Mouse (Mus musculus): Measurements from ENCODE around the gene C1qtnf9. TPM values are rescaled to one million over a fixed set of nuclear protein-coding genes. Genes with fewer than 3 reads are reported as not detected.

C1qtnf9 gene
- total RNA-seq, 1 experiment, result 0.49 TPM

DNA sequence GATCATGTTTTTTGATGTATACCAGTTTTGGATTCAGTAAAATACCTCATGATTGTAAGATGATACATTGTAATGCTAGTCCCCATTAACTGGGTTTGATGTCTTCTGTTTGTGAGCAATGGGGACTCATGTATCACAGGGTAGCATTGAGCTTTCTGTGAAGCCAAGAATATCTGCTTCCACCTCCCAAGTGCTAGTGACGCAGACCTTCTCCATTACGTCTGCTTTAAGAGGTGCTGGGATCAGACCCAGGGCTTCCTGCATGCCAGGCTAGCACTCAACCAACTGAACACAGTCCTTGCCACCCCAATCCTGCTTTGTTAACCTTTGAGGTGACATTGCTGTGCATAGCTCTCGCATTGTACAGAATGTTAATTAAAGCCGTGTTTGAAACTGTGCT is 30.8 kb downstream of the C1qtnf9 start:
- Histone ChIP-seq H3K4me3 (ENCODE audit: insufficient read depth in 1 of 2, low read depth in 1 of 2, low read length in 2 of 2, poor library complexity in 1 of 2, severe bottlenecking in 1 of 2) (no peak overlapping the region), H3K36me3 (ENCODE audit: control insufficient read depth, insufficient read depth, low read length, poor library complexity, severe bottlenecking) (peaks cover 16% of the 10 kb centered on the region; the same call in 1 of the 2 replicates), H3K9me3 (ENCODE audit: control insufficient read depth, insufficient read depth, low read depth, low read length) (no peaks in the 10 kb centered on the region), H3K4me1 (ENCODE audit: control insufficient read depth in 2 of 2, insufficient read depth in 2 of 2, low read length in 2 of 2, poor library complexity in 1 of 2) (peaks cover 0 to 3% of the 10 kb centered on the region in 2 experiments; a peak in 1 of 4 replicates), H3K27ac (ENCODE audit: insufficient read depth, low read depth, low read length, poor library complexity, severe bottlenecking) (no peak overlapping the region), H3K9ac (ENCODE audit: insufficient read depth, low read depth, low read length, poor library complexity, severe bottlenecking) (no peak overlapping the region)
- TF ChIP-seq HCFC1 (IDR thresholded peaks at IDR 0.05; ENCODE audit: borderline replicate concordance, insufficient read depth, low read length), result no peak
- no peak for TF ChIP-seq MAFK (IDR thresholded peaks at IDR 0.05; ENCODE audit: insufficient read depth, low read depth, low read length)
- TF ChIP-seq ZC3H11A (IDR thresholded peaks at IDR 0.05; ENCODE audit: borderline replicate concordance, low read depth, low read length), result no peak
- no peak for TF ChIP-seq ZNF384 (IDR thresholded peaks at IDR 0.05; ENCODE audit: low read depth, low read length)
- TF ChIP-seq CHD2 (IDR thresholded peaks at IDR 0.05; ENCODE audit: low read depth, low read length), result no peak
- no peak for DNase-seq (ENCODE audit: low read depth, low spot score)
- in situ Hi-C loops (cut with MboI; ENCODE audit: low sequenced_read_pairs in 2 of 2, unreplicated experiment in 2 of 2), result loop anchor here (10.0 kb wide), 2 partner anchors 316 to 496 kb away; no protein-coding TSS in a partner anchor

DNA sequence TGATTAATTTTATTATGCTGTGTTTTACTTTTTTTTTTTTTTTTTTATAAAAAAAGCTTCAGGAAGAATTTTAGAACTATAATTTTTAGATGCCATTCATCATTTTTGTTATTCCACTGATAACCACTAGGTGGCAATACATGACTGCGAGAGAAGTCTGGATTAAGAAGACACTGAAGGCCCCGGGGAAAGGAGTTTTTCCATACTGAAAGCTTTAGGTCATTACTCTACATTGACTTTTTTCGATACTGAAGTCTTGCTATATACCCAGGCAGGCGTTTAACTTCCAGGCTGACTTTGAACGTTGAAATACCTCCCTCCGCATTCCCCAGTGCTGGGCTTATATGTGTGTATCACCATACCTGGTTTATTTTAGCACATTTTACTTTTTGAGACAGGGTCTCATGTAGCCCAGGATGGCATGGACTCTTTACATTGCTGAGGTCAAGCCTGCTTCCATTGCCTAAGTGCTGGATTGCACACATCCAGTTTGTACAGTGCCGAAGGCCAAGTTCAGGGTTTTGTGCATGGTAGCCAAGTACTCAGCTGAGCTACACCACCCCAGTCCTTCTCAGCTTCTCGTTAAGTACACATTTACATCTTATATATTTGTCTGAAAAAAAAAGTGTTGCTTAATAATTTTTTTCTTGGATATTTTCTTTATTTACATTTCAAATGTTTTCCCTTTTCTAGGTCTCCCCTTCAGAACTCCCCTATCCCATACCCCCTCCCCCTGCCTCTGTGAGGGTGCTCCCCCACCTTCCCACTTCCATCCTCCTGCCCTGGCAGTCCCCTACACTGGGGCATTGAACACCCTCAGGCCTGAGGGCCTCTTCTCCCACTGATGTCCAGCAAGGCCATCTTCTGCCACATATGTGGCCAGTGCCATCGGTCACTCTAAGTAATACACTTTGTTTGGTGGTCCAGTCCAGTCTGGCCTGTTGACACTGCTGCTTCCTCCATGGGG is 32.1 kb downstream of the C1qtnf9 start:
- in situ Hi-C loops (cut with MboI; ENCODE audit: low sequenced_read_pairs in 2 of 2, unreplicated experiment in 2 of 2), result loop anchor here (10.0 kb wide), 2 partner anchors 315 to 495 kb away; no protein-coding TSS in a partner anchor
- peaks cover 18% of the 10 kb centered on the region; the same call in 1 of the 2 replicates for H3K36me3 ChIP-seq (ENCODE audit: control insufficient read depth, insufficient read depth, low read length, poor library complexity, severe bottlenecking)
- H3K27ac ChIP-seq (ENCODE audit: insufficient read depth, low read depth, low read length, poor library complexity, severe bottlenecking), result no peak overlapping the region
- TF ChIP-seq HCFC1 (IDR thresholded peaks at IDR 0.05; ENCODE audit: borderline replicate concordance, insufficient read depth, low read length) (no peak), CHD2 (IDR thresholded peaks at IDR 0.05; ENCODE audit: low read depth, low read length) (no peak), ZC3H11A (IDR thresholded peaks at IDR 0.05; ENCODE audit: borderline replicate concordance, low read depth, low read length) (peak; percentile 86; the same call in 1 of the 2 replicates), ZNF384 (IDR thresholded peaks at IDR 0.05; ENCODE audit: low read depth, low read length) (peak; percentile 65; the same call in 1 of the 2 replicates), MAFK (IDR thresholded peaks at IDR 0.05; ENCODE audit: insufficient read depth, low read depth, low read length) (no peak)
- H3K4me1 ChIP-seq (ENCODE audit: control insufficient read depth in 2 of 2, insufficient read depth in 2 of 2, low read length in 2 of 2, poor library complexity in 1 of 2), result peaks cover 0 to 3% of the 10 kb centered on the region in 2 experiments; a peak in 1 of 4 replicates
- H3K4me3 ChIP-seq (ENCODE audit: insufficient read depth in 1 of 2, low read depth in 1 of 2, low read length in 2 of 2, poor library complexity in 1 of 2, severe bottlenecking in 1 of 2), result no peak overlapping the region
- peak; percentile 31 for DNase-seq (ENCODE audit: low read depth, low spot score)
- no peaks in the 10 kb centered on the region for H3K9me3 ChIP-seq (ENCODE audit: control insufficient read depth, insufficient read depth, low read depth, low read length)
- H3K9ac ChIP-seq (ENCODE audit: insufficient read depth, low read depth, low read length, poor library complexity, severe bottlenecking), result no peak overlapping the region

- TF ChIP-seq HCFC1 (IDR thresholded peaks at IDR 0.05; ENCODE audit: borderline replicate concordance, insufficient read depth, low read length) (no peak), MAFK (IDR thresholded peaks at IDR 0.05; ENCODE audit: insufficient read depth, low read depth, low read length) (no peak), ZC3H11A (IDR thresholded peaks at IDR 0.05; ENCODE audit: borderline replicate concordance, low read depth, low read length) (no peak), ZNF384 (IDR thresholded peaks at IDR 0.05; ENCODE audit: low read depth, low read length) (no peak), CHD2 (IDR thresholded peaks at IDR 0.05; ENCODE audit: low read depth, low read length) (no peak)
- DNase-seq (ENCODE audit: low read depth, low spot score), result no peak
- Histone ChIP-seq H3K9ac (ENCODE audit: insufficient read depth, low read depth, low read length, poor library complexity, severe bottlenecking) (no peak overlapping the region), H3K36me3 (ENCODE audit: control insufficient read depth, insufficient read depth, low read length, poor library complexity, severe bottlenecking) (peaks cover 20% of the 10 kb centered on the region; the same call in 1 of the 2 replicates), H3K27ac (ENCODE audit: insufficient read depth, low read depth, low read length, poor library complexity, severe bottlenecking) (no peak overlapping the region), H3K9me3 (ENCODE audit: control insufficient read depth, insufficient read depth, low read depth, low read length) (no peaks in the 10 kb centered on the region), H3K4me1 (ENCODE audit: control insufficient read depth in 2 of 2, insufficient read depth in 2 of 2, low read length in 2 of 2, poor library complexity in 1 of 2) (peaks cover 0 to 3% of the 10 kb centered on the region in 2 experiments; a peak in 1 of 4 replicates), H3K4me3 (ENCODE audit: insufficient read depth in 1 of 2, low read depth in 1 of 2, low read length in 2 of 2, poor library complexity in 1 of 2, severe bottlenecking in 1 of 2) (no peak overlapping the region)
- in situ Hi-C loops (cut with MboI; ENCODE audit: low sequenced_read_pairs in 2 of 2, unreplicated experiment in 2 of 2), result no loop called here
Observed at GRCm38 (mm10) chr14:60802026-60802425, 34.1 kb downstream of the C1qtnf9 start.

DNA sequence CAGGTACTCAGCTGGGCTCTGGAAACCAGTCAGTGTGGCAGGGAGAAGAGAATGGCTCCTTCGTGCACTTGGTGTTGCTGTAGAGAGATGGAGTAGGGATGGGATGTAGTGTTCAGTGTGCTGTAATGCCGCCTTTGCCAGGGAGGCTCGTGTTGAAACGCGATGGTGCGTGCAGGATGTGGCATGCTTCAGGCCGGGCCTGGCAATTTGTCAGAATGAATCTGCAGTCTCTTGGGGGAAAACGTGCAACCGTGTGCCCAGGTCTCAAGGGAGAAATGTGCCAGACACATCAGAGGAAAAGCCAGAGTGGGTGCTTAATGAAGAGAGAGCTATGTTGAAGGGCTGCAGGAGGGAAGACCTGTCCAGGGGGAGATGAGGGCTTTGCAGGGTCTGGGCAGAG is 37.0 kb downstream of the C1qtnf9 start:
- no peak for DNase-seq (ENCODE audit: low read depth, low spot score)
- Histone ChIP-seq H3K4me1 (ENCODE audit: control insufficient read depth in 2 of 2, insufficient read depth in 2 of 2, low read length in 2 of 2, poor library complexity in 1 of 2) (peaks cover 0 to 3% of the 10 kb centered on the region in 2 experiments; a peak in 1 of 4 replicates), H3K36me3 (ENCODE audit: control insufficient read depth, insufficient read depth, low read length, poor library complexity, severe bottlenecking) (peaks cover 18% of the 10 kb centered on the region; the same call in 1 of the 2 replicates), H3K4me3 (ENCODE audit: insufficient read depth in 1 of 2, low read depth in 1 of 2, low read length in 2 of 2, poor library complexity in 1 of 2, severe bottlenecking in 1 of 2) (no peak overlapping the region), H3K27ac (ENCODE audit: insufficient read depth, low read depth, low read length, poor library complexity, severe bottlenecking) (no peak overlapping the region), H3K9me3 (ENCODE audit: control insufficient read depth, insufficient read depth, low read depth, low read length) (no peaks in the 10 kb centered on the region), H3K9ac (ENCODE audit: insufficient read depth, low read depth, low read length, poor library complexity, severe bottlenecking) (no peak overlapping the region)
- in situ Hi-C loops (cut with MboI; ENCODE audit: low sequenced_read_pairs in 2 of 2, unreplicated experiment in 2 of 2), result loop anchor here in 1 of 2 experiments (5.0 kb wide), 1 partner anchor 307 kb away; no protein-coding TSS in a partner anchor
- TF ChIP-seq CHD2 (IDR thresholded peaks at IDR 0.05; ENCODE audit: low read depth, low read length) (no peak), HCFC1 (IDR thresholded peaks at IDR 0.05; ENCODE audit: borderline replicate concordance, insufficient read depth, low read length) (no peak), ZNF384 (IDR thresholded peaks at IDR 0.05; ENCODE audit: low read depth, low read length) (no peak), ZC3H11A (IDR thresholded peaks at IDR 0.05; ENCODE audit: borderline replicate concordance, low read depth, low read length) (no peak)
